Mouse (Mus musculus) inflammation-experienced regulatory T-cells, adult 16 weeks (primary cell): ENCODE measurements around the gene Gm17657. TPM values are rescaled to one million over a fixed set of nuclear protein-coding genes. Genes with fewer than 3 reads are reported as not detected.

Experiments
- polyA plus RNA-seq: library from polyadenylated mRNA; unstranded; fragments of 100-300 nt; shearing (Covaris generic); gene quantifications from one replicate; pipeline ENCODE4 v1.2.1, GENCODE M21; 2017

The Gm17657 gene
- polyA plus RNA-seq = not detected

DNA sequence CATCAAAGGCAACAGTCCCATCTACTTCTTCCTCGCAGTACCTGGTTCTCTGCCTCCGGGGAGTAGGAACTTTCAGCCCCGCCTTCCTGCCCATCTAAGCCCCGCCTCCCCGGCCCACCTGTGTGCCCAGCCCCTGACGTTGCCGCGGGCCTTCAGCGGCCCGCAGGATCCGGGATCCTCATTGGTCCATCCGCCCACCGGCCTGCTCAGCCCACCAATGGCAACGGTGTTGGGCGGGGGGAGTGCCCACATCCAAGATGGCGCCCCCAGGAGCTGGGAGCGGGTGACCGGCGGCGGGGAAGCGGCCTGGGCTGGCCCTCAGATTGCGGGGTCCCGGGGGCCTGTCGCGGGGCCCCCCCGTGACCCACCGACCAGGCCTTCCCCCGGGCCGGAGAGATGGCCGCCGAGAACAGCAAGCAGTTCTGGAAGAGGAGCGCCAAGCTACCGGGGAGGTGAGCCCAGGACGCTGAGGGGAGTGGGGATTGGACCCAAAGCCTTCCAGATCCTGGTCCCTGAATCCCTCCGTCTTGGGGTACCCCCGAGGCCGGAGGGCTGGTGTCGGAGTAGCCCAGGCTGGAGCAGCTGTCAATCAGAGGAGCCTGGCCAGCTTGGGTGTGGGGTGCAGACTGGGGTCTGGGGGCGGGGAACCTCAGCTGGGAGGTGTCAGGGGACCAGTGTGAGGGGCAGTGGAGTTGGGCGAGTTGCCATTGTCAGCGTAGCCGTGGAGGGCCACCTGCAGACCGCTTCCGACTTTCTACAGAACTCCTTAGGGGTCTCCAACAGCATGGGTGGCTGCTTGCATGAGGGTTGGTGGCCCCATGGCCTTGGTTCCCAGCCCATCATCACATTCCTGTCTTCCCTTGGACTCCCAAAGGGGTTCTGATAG lies at the start of gene Gm17657, which contains the start of gene Tbc1d22b:
Gene Gm17657 (minus strand): TSS at position 96 of the 886 bp plus-strand sequence.
Gene Tbc1d22b (plus strand): TSS at position 243 of the 886 bp plus-strand sequence.

DNA sequence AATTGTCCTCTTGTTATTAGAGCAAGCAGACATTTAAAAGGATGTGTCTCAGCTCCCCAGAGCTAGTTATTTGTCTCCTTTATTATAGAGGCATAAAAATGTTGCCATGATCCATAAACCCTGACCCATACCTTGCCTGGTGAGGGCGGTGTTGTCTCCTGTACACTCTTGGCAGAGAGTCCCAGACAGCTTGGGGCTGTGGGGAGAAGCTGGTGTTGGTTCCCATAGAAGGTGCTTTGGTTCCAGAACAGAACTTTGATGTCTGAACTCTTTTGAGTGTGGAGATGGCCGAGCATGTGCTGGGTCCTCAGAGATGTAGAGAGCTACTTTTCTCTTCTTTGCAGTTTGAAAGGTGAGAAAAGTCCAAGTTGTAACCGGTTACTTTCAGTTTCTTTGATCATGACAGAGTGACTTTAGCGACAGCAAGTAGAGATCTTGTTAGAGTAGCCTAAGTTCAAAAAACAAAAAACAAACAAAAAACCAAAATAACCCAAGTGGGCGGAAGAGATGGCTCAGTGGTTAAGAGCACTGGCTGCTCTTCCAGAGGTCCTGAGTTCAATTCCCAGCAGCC lies 2.8 kb upstream of the Gm17657 start, which contains the start of gene Tmem217:
Gene Tmem217 (minus strand): TSS at position 224 of the 571 bp plus-strand sequence.

GRCm38 (mm10) chr17:29490713-29491581 lies 58.5 kb downstream of the Gm17657 start, which contains the start of gene Pim1:
Pim1 (plus strand) TSS chr17:29490753.

Other genes starting within 250 kb of the Gm17657 start
- not detected for gene Pi16, start 232.0 kb downstream of the Gm17657 start, polyA plus RNA-seq
- 4.8 TPM for gene Mtch1, start 201.7 kb downstream of the Gm17657 start, polyA plus RNA-seq
- gene Fgd2, start 188.7 kb downstream of the Gm17657 start, polyA plus RNA-seq = 3.1 TPM
- gene Pim1, start 58.9 kb downstream of the Gm17657 start, polyA plus RNA-seq = 34.1 TPM
- 33.6 TPM for gene Tbc1d22b, start 147 bp upstream of the Gm17657 start, polyA plus RNA-seq
- 5.2 TPM for gene Tmem217, start 2.7 kb upstream of the Gm17657 start, polyA plus RNA-seq
- 61.8 TPM for gene Rnf8, start 65.2 kb upstream of the Gm17657 start, polyA plus RNA-seq
- gene Gm28043, start 65.2 kb upstream of the Gm17657 start, polyA plus RNA-seq = 6.4 TPM
- 302 TPM for gene Cmtr1, start 111.0 kb upstream of the Gm17657 start, polyA plus RNA-seq
- gene Ccdc167, start 167.4 kb upstream of the Gm17657 start, polyA plus RNA-seq = 11.7 TPM